Mouse (Mus musculus) stomach, postnatal 0 days (tissue): ENCODE data around the gene Fgf9.

ENCODE experiments used
- CTCF ChIP-seq: IDR thresholded peaks from 2 replicates; pipeline ENCODE4 v1.5.1; 2016; ENCODE audit warnings: antibody characterized with exemption, low read depth, mild to moderate bottlenecking, moderate library complexity
- EP300 ChIP-seq: optimal IDR thresholded peaks from 2 replicates; pipeline ENCODE3; 2016; ENCODE audit warnings: antibody characterized with exemption

- TF ChIP-seq CTCF (no peak), EP300 (no peak)
Observed at GRCm38 (mm10) chr14:58087326-58087725, 17.0 kb downstream of the Fgf9 start.
